ENCODE assay signal across 23 mouse cellular contexts in genomic region chr3:9354756-9355155, GRCm38 (mm10).
"Had no signal": no experiment of that assay in that cellular context is flagged by ENCODE, and none has a peak within 500 bp of the region (broad histone marks: within the 10 kb centered on the region; RNA-seq: fewer than 3 reads in every experiment).

No protein-coding gene starts in this region.

- H3K4me2 ChIP-seq: limb, embryonic 13.5 days; liver, embryonic 12.5 days; liver, embryonic 15.5 days; lung, embryonic 15.5 days; midbrain, embryonic 13.5 days; neural tube, embryonic 13.5 days; stomach, embryonic 15.5 days had no signal

- ATAC-seq: liver, embryonic 12.5 days; midbrain, embryonic 13.5 days; midbrain, embryonic 16.5 days had no signal

- H3K4me3 ChIP-seq: layer of hippocampus, adult 2 months; limb, embryonic 10.5 days; limb, embryonic 13.5 days; liver, embryonic 12.5 days; liver, embryonic 15.5 days; lung, embryonic 15.5 days; megakaryocyte, embryonic 14.5 days; midbrain, embryonic 10.5 days; midbrain, embryonic 13.5 days; myocyte; neural tube, embryonic 13.5 days; stomach, embryonic 15.5 days had no signal

- DNase-seq: kidney, postnatal 14 days; layer of hippocampus, adult 9-11 months; liver; lung, adult 18-20 months; lung, postnatal 10 days; lung, postnatal 36 days; retina, postnatal 1 day; right cerebral cortex, postnatal 25 days; spleen, adult 18-20 months; thymus, postnatal 25 days had no signal

- H3K4me1 ChIP-seq: liver, embryonic 12.5 days; liver, embryonic 15.5 days; lung, embryonic 15.5 days; megakaryocyte, embryonic 14.5 days; midbrain, embryonic 13.5 days; stomach, embryonic 15.5 days had no signal

- H3K9ac ChIP-seq: limb, embryonic 13.5 days; liver, embryonic 12.5 days; liver, embryonic 15.5 days; lung, embryonic 15.5 days; midbrain, embryonic 13.5 days; neural tube, embryonic 13.5 days; stomach, embryonic 15.5 days had no signal

- H3K9me3 ChIP-seq: limb, embryonic 10.5 days; limb, embryonic 13.5 days; liver, embryonic 12.5 days; liver, embryonic 15.5 days; lung, embryonic 15.5 days; midbrain, embryonic 10.5 days; midbrain, embryonic 13.5 days; neural tube, embryonic 13.5 days; stomach, embryonic 15.5 days had no signal

- H3K36me3 ChIP-seq: limb, embryonic 10.5 days; limb, embryonic 13.5 days; liver, embryonic 12.5 days; liver, embryonic 15.5 days; lung, embryonic 15.5 days; midbrain, embryonic 10.5 days; midbrain, embryonic 13.5 days; neural tube, embryonic 13.5 days; stomach, embryonic 15.5 days had no signal

- H3K27me3 ChIP-seq: liver, embryonic 12.5 days; liver, embryonic 15.5 days; lung, embryonic 15.5 days; stomach, embryonic 15.5 days had no signal

- H3K27ac ChIP-seq: layer of hippocampus, adult 2 months; limb, embryonic 10.5 days; limb, embryonic 13.5 days; liver, embryonic 12.5 days; liver, embryonic 15.5 days; lung, embryonic 15.5 days; midbrain, embryonic 10.5 days; midbrain, embryonic 13.5 days; neural tube, embryonic 13.5 days; stomach, embryonic 15.5 days had no signal
